Mouse (Mus musculus) limb, embryonic 10.5 days (tissue): ENCODE data around the gene H2al1m. TPM values are rescaled to one million over a fixed set of nuclear protein-coding genes. Genes with fewer than 3 reads are reported as not detected.
"Not testable (repeated sequence)": the region's sequence is repeated elsewhere in the genome, so short reads cannot be mapped to it uniquely, and the experiment has no call there.

Experiments
- DNase-seq: peaks from one replicate; pipeline ENCODE4 v3.0.0-alpha.2; 2017; ENCODE audit warnings: low spot score
- H3K27ac ChIP-seq: fragments of 300-500 bp; sonication (generic); 2 replicates; pipeline ENCODE4 v1.5.1; 2016; ENCODE audit warnings: mild to moderate bottlenecking
- H3K27me3 ChIP-seq: fragments of 300-500 bp; sonication (generic); 2 replicates; pipeline ENCODE4 v1.6.1; 2016; ENCODE audit warnings: low read depth, mild to moderate bottlenecking; ENCODE audit not compliant: poor library complexity, severe bottlenecking
- H3K36me3 ChIP-seq: fragments of 300-500 bp; sonication (generic); 2 replicates; pipeline ENCODE4 v1.6.1; 2016; ENCODE audit warnings: mild to moderate bottlenecking, moderate library complexity
- H3K4me1 ChIP-seq: fragments of 300-500 bp; sonication (generic); 2 replicates; pipeline ENCODE4 v1.6.1; 2016
- H3K4me3 ChIP-seq: fragments of 300-500 bp; sonication (generic); 2 replicates; pipeline ENCODE4 v1.5.1; 2016; ENCODE audit warnings: mild to moderate bottlenecking, moderate library complexity
- H3K9me3 ChIP-seq: fragments of 300-500 bp; sonication (generic); replicated peaks from 2 replicates; pipeline ENCODE4 v1.6.1; 2016; ENCODE audit warnings: mild to moderate bottlenecking
- WGBS: fragments of 180-500 bp; shearing (Covaris S2); methylation state at CpG from one replicate; pipeline ENCODE4 v1.1.7; 2016; 5-methylcytosine and 5-hydroxymethylcytosine counted together
- polyA plus RNA-seq: library from polyadenylated mRNA; unstranded; fragments of >200 nt; fragmentation: Nextera tagmentation; extraction: Ambion mirVana; gene quantifications from 2 replicates; pipeline ENCODE4 v1.2.1, GENCODE M21; 2016

Gene H2al1m
- polyA plus RNA-seq, 1 experiment from 2014 or later = not detected

GRCm38 (mm10) chrX:9272460-9273361 is 10.9 kb upstream of the H2al1m start, which contains the start of gene Xk:
Gene Xk (plus strand): TSS chrX:9272756.
- Histone ChIP-seq H3K9me3 (no peaks in the 10 kb centered on the region), H3K4me1 (no peaks in the 10 kb centered on the region), H3K27ac (peak within 1 kb of the TSS; percentile 79), H3K4me3 (peak within 1 kb of the TSS; percentile 61), H3K36me3 (no peaks in the 10 kb centered on the region), H3K27me3 (peaks cover 13% of the 10 kb centered on the region)
- 8% methylated on average over 52 of the region's 94 CpGs for WGBS
- DNase-seq = peak; percentile 74

GRCm38 (mm10) chrX:9273377-9274002 is 10.1 kb upstream of the H2al1m start:
- no peaks in the 10 kb centered on the region for H3K36me3 ChIP-seq
- H3K9me3 ChIP-seq = no peaks in the 10 kb centered on the region
- no peak for DNase-seq
- WGBS = 57% methylated on average over 12 of the region's 12 CpGs
- no peak overlapping the region for H3K27ac ChIP-seq
- peaks cover 13% of the 10 kb centered on the region for H3K27me3 ChIP-seq
- no peaks in the 10 kb centered on the region for H3K4me1 ChIP-seq
- peak overlapping the region; percentile 61 for H3K4me3 ChIP-seq

GRCm38 (mm10) chrX:9274321-9274720 is 9.2 kb upstream of the H2al1m start:
- Histone ChIP-seq H3K27ac (no peak overlapping the region), H3K9me3 (no peaks in the 10 kb centered on the region), H3K36me3 (no peaks in the 10 kb centered on the region), H3K27me3 (peaks cover 13% of the 10 kb centered on the region), H3K4me1 (no peaks in the 10 kb centered on the region), H3K4me3 (no peak overlapping the region)
- DNase-seq = no peak
- 70% methylated on average over 8 of the region's 8 CpGs for WGBS

- not testable (repeated sequence) for DNase-seq, H3K9me3 ChIP-seq, H3K36me3 ChIP-seq, H3K27ac ChIP-seq, H3K4me1 ChIP-seq, H3K27me3 ChIP-seq, H3K4me3 ChIP-seq
- WGBS = 92% methylated on average over 4 of the region's 4 CpGs
Measured at GRCm38 (mm10) chrX:9293140-9293829, 9.7 kb downstream of the H2al1m start.

GRCm38 (mm10) chrX:9298413-9298864 is 14.9 kb downstream of the H2al1m start:
- no peaks in the 10 kb centered on the region for H3K36me3 ChIP-seq
- no peak overlapping the region for H3K27ac ChIP-seq
- DNase-seq = no peak
- H3K27me3 ChIP-seq = no peaks in the 10 kb centered on the region
- H3K4me3 ChIP-seq = no peak overlapping the region
- WGBS = 93% methylated on average over 5 of the region's 5 CpGs
- no peaks in the 10 kb centered on the region for H3K4me1 ChIP-seq
- H3K9me3 ChIP-seq = no peaks in the 10 kb centered on the region

GRCm38 (mm10) chrX:9302791-9303190 is 19.2 kb downstream of the H2al1m start:
- Histone ChIP-seq H3K4me1 (no peaks in the 10 kb centered on the region), H3K27me3 (no peaks in the 10 kb centered on the region), H3K9me3 (no peaks in the 10 kb centered on the region), H3K36me3 (no peaks in the 10 kb centered on the region), H3K4me3 (no peak overlapping the region), H3K27ac (no peak overlapping the region)
- DNase-seq = no peak
- WGBS = 85% methylated on average over 5 of the region's 5 CpGs

- no peaks in the 10 kb centered on the region for H3K9me3 ChIP-seq
- DNase-seq = no peak
- H3K4me1 ChIP-seq = no peaks in the 10 kb centered on the region
- H3K27ac ChIP-seq = no peak overlapping the region
- no peaks in the 10 kb centered on the region for H3K27me3 ChIP-seq
- WGBS = 83% methylated on average over 1 of the region's 1 CpGs
- no peaks in the 10 kb centered on the region for H3K36me3 ChIP-seq
- no peak overlapping the region for H3K4me3 ChIP-seq
Measured at GRCm38 (mm10) chrX:9303455-9303854, 19.9 kb downstream of the H2al1m start.

- H3K9me3 ChIP-seq, H3K36me3 ChIP-seq, DNase-seq, H3K4me3 ChIP-seq, H3K27ac ChIP-seq, H3K4me1 ChIP-seq, H3K27me3 ChIP-seq: not testable (repeated sequence)
Measured at GRCm38 (mm10) chrX:9316457-9316856, 32.9 kb downstream of the H2al1m start.

GRCm38 (mm10) chrX:9327954-9328353 is 44.4 kb downstream of the H2al1m start:
- not testable (repeated sequence) for H3K36me3 ChIP-seq, DNase-seq, H3K27ac ChIP-seq, H3K4me3 ChIP-seq, H3K4me1 ChIP-seq, H3K27me3 ChIP-seq, H3K9me3 ChIP-seq
- WGBS = 89% methylated on average over 26 of the region's 26 CpGs

- H3K36me3 ChIP-seq, H3K27ac ChIP-seq, H3K27me3 ChIP-seq, DNase-seq, H3K4me3 ChIP-seq, H3K9me3 ChIP-seq, H3K4me1 ChIP-seq: not testable (repeated sequence)
- 89% methylated on average over 12 of the region's 12 CpGs for WGBS
Measured at GRCm38 (mm10) chrX:9332366-9332962, 48.9 kb downstream of the H2al1m start.

- H3K9me3 ChIP-seq, DNase-seq, H3K36me3 ChIP-seq, H3K4me3 ChIP-seq, H3K4me1 ChIP-seq, H3K27ac ChIP-seq, H3K27me3 ChIP-seq: not testable (repeated sequence)
- 59% methylated on average over 2 of the region's 2 CpGs for WGBS
Measured at GRCm38 (mm10) chrX:9333035-9333434, 49.5 kb downstream of the H2al1m start.
